Comparison of ENCODE assay signal across 13 mouse cellular contexts in genomic region chr9:75304286-75304685, GRCm38 (mm10). TPM values are rescaled to one million over a fixed set of nuclear protein-coding genes. Genes with fewer than 3 reads are reported as not detected.
DNase-seq lines count a peak whose midpoint lies in the region; ATAC-seq and TF ChIP-seq lines count a peak whose summit lies in the region.
"Had no signal": no experiment of that assay in that cellular context is flagged by ENCODE, and none has a peak within 500 bp of the region (broad histone marks: within the 10 kb centered on the region; RNA-seq: fewer than 3 reads in every experiment).

No protein-coding gene starts in this region.

- no peak for ATAC-seq in heart, embryonic 12.5 days (ENCODE audit: insufficient number of reproducible peaks, low FRiP score)
- no peak for ATAC-seq in liver, embryonic 13.5 days (ENCODE audit: low read depth)
- ATAC-seq: CD4-positive, CD25-positive, alpha-beta regulatory T cell, adult 4 months had no signal

- no peak overlapping the region for H3K4me3 ChIP-seq in heart, embryonic 12.5 days
- peak overlapping the region; percentile 78 for H3K4me3 ChIP-seq in testis, adult 2 months (ENCODE audit: control insufficient read depth, low read depth, low read length)
- 0 out of 2 replicates have a peak overlapping the region, but pooled peaks have one; percentile 13 for H3K4me3 ChIP-seq in liver, embryonic 13.5 days (replicated peaks)
- H3K4me3 ChIP-seq: limb, embryonic 12.5 days had no signal

- TF ChIP-seq CTCF in testis, adult 2 months (IDR thresholded peaks at IDR 0.05; ENCODE audit: control insufficient read depth, insufficient read depth, insufficient replicate concordance, low read depth, low read length): no peak

- no peaks in the 10 kb centered on the region for H3K36me3 ChIP-seq in heart, embryonic 12.5 days
- no peaks in the 10 kb centered on the region for H3K36me3 ChIP-seq in testis, adult 2 months (ENCODE audit: control insufficient read depth, insufficient read depth, low read length)
- no peaks in the 10 kb centered on the region for H3K36me3 ChIP-seq in liver, embryonic 13.5 days
- H3K36me3 ChIP-seq: limb, embryonic 12.5 days had no signal

- DNase-seq in heart, adult 8-10 months (ENCODE audit: low spot score): no peak
- DNase-seq in testis, postnatal 10 days (ENCODE audit: low spot score): no peak
- no peak for DNase-seq in liver, embryonic 13.5 days
- DNase-seq in adrenal gland, postnatal 10 days: no peak
- no peak for DNase-seq in spleen, adult 18-20 months
- DNase-seq: heart, adult 11 months; kidney, adult 18-20 months had no signal

- no peak overlapping the region for H3K27ac ChIP-seq in heart, embryonic 12.5 days (ENCODE audit: poor library complexity, severe bottlenecking)
- no peak overlapping the region for H3K27ac ChIP-seq in testis, adult 2 months (ENCODE audit: control insufficient read depth, insufficient read depth, low read depth, low read length)
- H3K27ac ChIP-seq in liver, embryonic 13.5 days: no peak overlapping the region
- H3K27ac ChIP-seq: limb, embryonic 12.5 days had no signal

- H3K27me3 ChIP-seq in heart, embryonic 12.5 days (replicated peaks): no peaks in the 10 kb centered on the region
- H3K27me3 ChIP-seq in testis, adult 2 months (ENCODE audit: control insufficient read depth, insufficient read depth, low read length): no peaks in the 10 kb centered on the region
- no peaks in the 10 kb centered on the region for H3K27me3 ChIP-seq in liver, embryonic 13.5 days
- H3K27me3 ChIP-seq: limb, embryonic 12.5 days had no signal

- 36% methylated on average over 7 of the region's 7 CpGs for WGBS in heart, embryonic 12.5 days
- WGBS in liver, embryonic 13.5 days (ENCODE audit: insufficient replicate concordance): 27% methylated on average over 7 of the region's 7 CpGs

- H3K4me1 ChIP-seq in heart, embryonic 12.5 days (replicated peaks): peaks cover 13% of the 10 kb centered on the region; the same call in 1 of the 2 replicates
- H3K4me1 ChIP-seq in testis, adult 2 months (ENCODE audit: control insufficient read depth, insufficient read depth, low read length): peaks cover 6% of the 10 kb centered on the region
- peaks cover 6% of the 10 kb centered on the region; the same call in 1 of the 2 replicates for H3K4me1 ChIP-seq in liver, embryonic 13.5 days (replicated peaks)
- H3K4me1 ChIP-seq: limb, embryonic 12.5 days had no signal

- H3K9me3 ChIP-seq in heart, embryonic 12.5 days (replicated peaks): no peaks in the 10 kb centered on the region; the same call in 1 of the 2 replicates
- no peaks in the 10 kb centered on the region for H3K9me3 ChIP-seq in liver, embryonic 13.5 days (replicated peaks)
- H3K9me3 ChIP-seq: limb, embryonic 12.5 days had no signal

- no peak for TF ChIP-seq POLR2A in testis, adult 2 months (IDR thresholded peaks at IDR 0.05; ENCODE audit: control insufficient read depth, low read depth, low read length)

- peak overlapping the region; percentile 40 for H3K4me2 ChIP-seq in heart, embryonic 12.5 days
- H3K4me2 ChIP-seq in liver, embryonic 13.5 days: peak overlapping the region; percentile 36; the same call in 1 of the 2 replicates

- H3K9ac ChIP-seq in heart, embryonic 12.5 days: no peak overlapping the region
- H3K9ac ChIP-seq in liver, embryonic 13.5 days: no peak overlapping the region
- H3K9ac ChIP-seq: limb, embryonic 12.5 days had no signal

RNA-seq across cellular contexts. Expression of gene Gnb5, which starts 1.8 kb away (rescaled TPM):
- 58.0 and 59.2 TPM in 2 replicates for polyA plus RNA-seq in heart, embryonic 12.5 days (2016; fragmentation: Nextera tagmentation; extraction: Ambion mirVana)
- 10 to 100 TPM; 20.4 to 25.1 (median 23.8) TPM for total RNA-seq in heart, adult 8-10 months (2022)
- 3.7 and 4.0 TPM in 2 replicates for polyA plus RNA-seq in testis, adult 2 months (2012; rRNA removed)
- 1.8 and 2.2 TPM in 2 replicates for polyA plus RNA-seq in liver, embryonic 13.5 days (2015; fragmentation: Nextera tagmentation; extraction: Ambion mirVana)
- 10 to 100 TPM; 29.1 to 32.4 TPM for total RNA-seq in adrenal gland, postnatal 10 days (2021)

RNA-seq across cellular contexts. Expression of gene Bcl2l10, which starts 43.3 kb away (rescaled TPM):
- polyA plus RNA-seq in heart, embryonic 12.5 days (2016; fragmentation: Nextera tagmentation; extraction: Ambion mirVana): not detected in 2 replicates
- not detected for total RNA-seq in heart, adult 8-10 months (2022)
- polyA plus RNA-seq in testis, adult 2 months (2012; rRNA removed): 0.08 TPM in 1 of 2 replicates, not detected in the other
- polyA plus RNA-seq in liver, embryonic 13.5 days (2015; fragmentation: Nextera tagmentation; extraction: Ambion mirVana): not detected in 2 replicates
- under 1 TPM in 1 of 2 experiments, not detected in 1; 0.33 TPM for total RNA-seq in adrenal gland, postnatal 10 days (2021)
- total RNA-seq: layer of hippocampus, adult 18-20 months had no signal
- polyA plus RNA-seq: limb, embryonic 12.5 days; neural tube, embryonic 14.5 days had no signal

Comparison
In these comparisons a context has a peak if more than half of its experiments do, and no peak if none do; other contexts are left out.
1. RNA of gene Gnb5, which starts 1.8 kb away (polyA plus RNA-seq): 58.0 to 59.2 TPM in heart, embryonic 12.5 days; 3.7 to 4.0 TPM in testis, adult 2 months and 1.8 to 2.2 TPM in liver, embryonic 13.5 days; every median in the first group is over 10 times any median in the second.